Mouse (Mus musculus): ENCODE measurements around the gene Fastkd2. TPM values are rescaled to one million over a fixed set of nuclear protein-coding genes. Genes with fewer than 3 reads are reported as not detected.
A peak's percentile ranks its signal among the peaks of the same experiment; 100 is the strongest.

Fastkd2 gene
- 28.6 and 32.8 TPM in 2 replicates for total RNA-seq (2017)

GRCm38 (mm10) chr1:63730240-63730771 is at the start of gene Fastkd2, which contains the start of gene Mdh1b:
TSS of gene Fastkd2 (plus strand) at chr1:63730614.
TSS of gene Mdh1b (minus strand) at chr1:63730318.
- peak; percentile 98 to 99 for ATAC-seq (replicated peaks in 1 of 2; ENCODE audit: insufficient read depth in 1 of 2, low FRiP score in 2 of 2, low TSS enrichment in 1 of 2, low read depth in 1 of 2, poor library complexity in 2 of 2, severe bottlenecking in 2 of 2)

DNA sequence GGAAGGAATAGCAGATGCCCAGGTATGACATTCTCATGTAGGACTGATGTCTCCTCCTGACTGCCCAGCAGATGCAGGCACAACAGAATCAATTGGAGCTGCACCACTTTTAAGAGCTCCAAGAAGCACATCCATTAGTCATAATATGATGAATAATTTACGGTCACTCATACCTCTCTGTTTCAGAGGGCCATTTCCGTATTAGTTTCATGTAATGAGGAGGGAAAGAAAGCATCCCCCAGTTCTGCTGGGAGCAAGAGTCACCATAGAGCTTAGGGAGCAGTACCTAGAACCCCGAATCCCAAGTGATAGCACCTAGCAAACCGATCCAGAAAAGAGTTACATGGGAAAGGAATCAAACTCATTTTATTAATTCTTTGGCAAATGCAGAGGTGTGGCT is 43.6 kb upstream of the Fastkd2 start, which contains the start of gene Dytn:
Dytn (minus strand) TSS at position 101 of the 400 bp plus-strand sequence.
- ATAC-seq (replicated peaks in 1 of 2; ENCODE audit: insufficient read depth in 1 of 2, low FRiP score in 2 of 2, low TSS enrichment in 1 of 2, low read depth in 1 of 2, poor library complexity in 2 of 2, severe bottlenecking in 2 of 2), result no peak

DNA sequence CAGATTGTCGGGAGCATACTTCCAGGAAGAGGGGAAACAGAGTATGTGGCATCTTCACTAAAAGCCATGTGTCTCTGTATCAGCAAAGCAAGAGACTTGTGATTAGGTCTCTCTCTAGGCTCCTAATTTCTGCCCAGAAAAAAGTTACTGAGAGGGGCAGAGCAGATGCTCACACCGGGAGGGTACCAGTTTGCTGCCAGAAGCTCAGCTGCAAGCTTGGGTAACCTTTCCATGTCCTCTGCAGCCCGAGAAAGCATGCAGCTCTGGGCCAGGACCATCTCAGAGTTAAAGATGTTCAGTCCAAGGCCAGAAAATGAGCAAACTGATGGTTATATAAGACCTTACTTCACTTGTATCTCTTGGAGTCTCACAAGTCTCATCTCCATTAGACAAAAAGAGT is 33.6 kb upstream of the Fastkd2 start:
- ATAC-seq (replicated peaks in 1 of 2; ENCODE audit: insufficient read depth in 1 of 2, low FRiP score in 2 of 2, low TSS enrichment in 1 of 2, low read depth in 1 of 2, poor library complexity in 2 of 2, severe bottlenecking in 2 of 2), result no peak

- ATAC-seq (replicated peaks in 1 of 2; ENCODE audit: insufficient read depth in 1 of 2, low FRiP score in 2 of 2, low TSS enrichment in 1 of 2, low read depth in 1 of 2, poor library complexity in 2 of 2, severe bottlenecking in 2 of 2), result no peak
Measured at GRCm38 (mm10) chr1:63705733-63706132, 24.7 kb upstream of the Fastkd2 start.

- no peak for ATAC-seq (replicated peaks in 1 of 2; ENCODE audit: insufficient read depth in 1 of 2, low FRiP score in 2 of 2, low TSS enrichment in 1 of 2, low read depth in 1 of 2, poor library complexity in 2 of 2, severe bottlenecking in 2 of 2)
Measured at GRCm38 (mm10) chr1:63708876-63709275, 21.5 kb upstream of the Fastkd2 start.

DNA sequence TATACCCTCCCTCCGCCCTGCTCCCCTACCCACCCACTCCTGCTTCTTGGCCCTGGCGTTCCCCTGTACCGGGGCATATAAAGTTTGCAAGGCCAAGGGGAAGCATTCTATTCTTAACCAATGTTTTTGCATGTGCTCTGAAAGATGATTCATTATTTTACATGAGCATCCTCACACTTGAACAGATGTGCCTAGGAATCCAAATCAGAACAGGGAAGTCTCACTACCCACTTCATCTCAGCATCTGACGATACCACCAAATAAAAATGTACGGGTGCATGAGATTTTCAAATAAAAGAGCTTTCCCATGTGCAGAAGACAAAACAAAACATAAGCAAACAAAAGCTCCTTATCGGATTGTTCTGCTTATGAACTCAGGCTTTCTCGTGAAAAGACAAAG is 10.3 kb upstream of the Fastkd2 start:
- no peak for ATAC-seq (replicated peaks in 1 of 2; ENCODE audit: insufficient read depth in 1 of 2, low FRiP score in 2 of 2, low TSS enrichment in 1 of 2, low read depth in 1 of 2, poor library complexity in 2 of 2, severe bottlenecking in 2 of 2)

DNA sequence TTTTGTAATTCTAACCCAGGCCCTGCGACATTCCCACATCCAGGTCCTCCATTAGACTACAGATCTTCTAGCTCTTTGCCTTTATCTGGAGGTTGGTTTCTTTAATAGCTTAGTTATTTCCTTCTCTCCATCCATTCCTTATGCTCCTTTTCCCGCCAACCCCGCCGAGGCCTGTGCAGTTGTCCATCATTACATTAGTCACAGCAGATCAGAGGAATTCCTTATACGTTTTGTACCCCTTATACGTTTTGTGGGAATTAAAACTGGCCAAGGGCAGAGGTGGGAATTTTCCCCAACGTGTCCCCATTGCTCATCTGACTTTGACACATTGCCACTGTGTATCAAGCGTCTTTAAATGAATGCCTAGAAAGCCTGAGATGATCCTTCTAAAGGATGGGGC is 618 bp upstream of the Fastkd2 start:
- no peak for ATAC-seq (replicated peaks in 1 of 2; ENCODE audit: insufficient read depth in 1 of 2, low FRiP score in 2 of 2, low TSS enrichment in 1 of 2, low read depth in 1 of 2, poor library complexity in 2 of 2, severe bottlenecking in 2 of 2)

- ATAC-seq (replicated peaks in 1 of 2; ENCODE audit: insufficient read depth in 1 of 2, low FRiP score in 2 of 2, low TSS enrichment in 1 of 2, low read depth in 1 of 2, poor library complexity in 2 of 2, severe bottlenecking in 2 of 2), result no peak
Measured at GRCm38 (mm10) chr1:63756005-63756404, 25.6 kb downstream of the Fastkd2 start.

- peak; percentile 51 to 65; a peak in 3 of 4 replicates for ATAC-seq (replicated peaks in 1 of 2; ENCODE audit: insufficient read depth in 1 of 2, low FRiP score in 2 of 2, low TSS enrichment in 1 of 2, low read depth in 1 of 2, poor library complexity in 2 of 2, severe bottlenecking in 2 of 2)
Measured at GRCm38 (mm10) chr1:63763212-63763694, 32.8 kb downstream of the Fastkd2 start.

GRCm38 (mm10) chr1:63763881-63764386 is 33.5 kb downstream of the Fastkd2 start:
- ATAC-seq (replicated peaks in 1 of 2; ENCODE audit: insufficient read depth in 1 of 2, low FRiP score in 2 of 2, low TSS enrichment in 1 of 2, low read depth in 1 of 2, poor library complexity in 2 of 2, severe bottlenecking in 2 of 2), result no peak

GRCm38 (mm10) chr1:63764395-63764794 is 34.0 kb downstream of the Fastkd2 start:
- ATAC-seq (replicated peaks in 1 of 2; ENCODE audit: insufficient read depth in 1 of 2, low FRiP score in 2 of 2, low TSS enrichment in 1 of 2, low read depth in 1 of 2, poor library complexity in 2 of 2, severe bottlenecking in 2 of 2), result no peak

DNA sequence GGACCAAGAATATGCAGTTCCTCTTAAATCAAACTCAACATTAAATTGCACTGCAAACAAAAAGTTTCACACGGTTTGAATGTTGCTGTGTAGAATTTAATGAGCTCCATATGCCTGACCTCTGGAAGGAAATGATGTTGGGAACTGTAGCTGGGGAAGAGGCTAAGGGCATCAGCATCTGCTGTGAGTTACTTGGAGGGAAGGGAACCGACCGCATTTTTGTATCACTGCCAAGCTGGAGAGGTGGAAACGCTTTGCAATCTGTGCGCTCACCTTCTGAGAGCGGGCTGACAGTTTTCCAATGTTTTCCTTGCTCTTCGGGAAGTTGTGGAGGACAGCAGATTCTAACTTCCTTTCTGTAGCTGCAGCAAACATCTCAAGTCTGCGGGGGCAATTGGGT is 37.7 kb downstream of the Fastkd2 start:
- no peak for ATAC-seq (replicated peaks in 1 of 2; ENCODE audit: insufficient read depth in 1 of 2, low FRiP score in 2 of 2, low TSS enrichment in 1 of 2, low read depth in 1 of 2, poor library complexity in 2 of 2, severe bottlenecking in 2 of 2)

- no peak for ATAC-seq (replicated peaks in 1 of 2; ENCODE audit: insufficient read depth in 1 of 2, low FRiP score in 2 of 2, low TSS enrichment in 1 of 2, low read depth in 1 of 2, poor library complexity in 2 of 2, severe bottlenecking in 2 of 2)
Measured at GRCm38 (mm10) chr1:63769167-63769566, 38.8 kb downstream of the Fastkd2 start, which contains the start of gene 4933402D24Rik. TSS of gene 4933402D24Rik (minus strand) at chr1:63769267.

GRCm38 (mm10) chr1:63770309-63770708 is 39.9 kb downstream of the Fastkd2 start:
- no peak for ATAC-seq (replicated peaks in 1 of 2; ENCODE audit: insufficient read depth in 1 of 2, low FRiP score in 2 of 2, low TSS enrichment in 1 of 2, low read depth in 1 of 2, poor library complexity in 2 of 2, severe bottlenecking in 2 of 2)

DNA sequence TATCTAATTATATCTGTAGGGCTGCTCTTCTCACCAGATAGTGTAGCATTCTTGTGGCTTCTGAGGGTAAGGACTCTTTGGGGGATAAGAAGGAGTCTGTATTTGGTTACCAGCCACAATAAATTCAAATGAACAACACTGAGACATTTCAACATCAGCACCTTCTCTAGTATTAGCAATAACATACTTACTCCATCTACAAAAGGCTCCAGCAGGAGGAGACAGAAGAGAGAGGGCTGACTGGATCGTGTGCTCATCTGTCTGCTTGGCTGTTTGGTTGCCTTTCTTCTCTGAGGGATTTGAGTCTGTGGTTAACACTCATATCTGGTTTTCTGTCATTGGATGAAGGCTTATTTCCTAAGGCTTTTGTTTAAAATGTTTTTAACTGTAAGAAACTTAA is 46.0 kb downstream of the Fastkd2 start:
- ATAC-seq (replicated peaks in 1 of 2; ENCODE audit: insufficient read depth in 1 of 2, low FRiP score in 2 of 2, low TSS enrichment in 1 of 2, low read depth in 1 of 2, poor library complexity in 2 of 2, severe bottlenecking in 2 of 2), result no peak

DNA sequence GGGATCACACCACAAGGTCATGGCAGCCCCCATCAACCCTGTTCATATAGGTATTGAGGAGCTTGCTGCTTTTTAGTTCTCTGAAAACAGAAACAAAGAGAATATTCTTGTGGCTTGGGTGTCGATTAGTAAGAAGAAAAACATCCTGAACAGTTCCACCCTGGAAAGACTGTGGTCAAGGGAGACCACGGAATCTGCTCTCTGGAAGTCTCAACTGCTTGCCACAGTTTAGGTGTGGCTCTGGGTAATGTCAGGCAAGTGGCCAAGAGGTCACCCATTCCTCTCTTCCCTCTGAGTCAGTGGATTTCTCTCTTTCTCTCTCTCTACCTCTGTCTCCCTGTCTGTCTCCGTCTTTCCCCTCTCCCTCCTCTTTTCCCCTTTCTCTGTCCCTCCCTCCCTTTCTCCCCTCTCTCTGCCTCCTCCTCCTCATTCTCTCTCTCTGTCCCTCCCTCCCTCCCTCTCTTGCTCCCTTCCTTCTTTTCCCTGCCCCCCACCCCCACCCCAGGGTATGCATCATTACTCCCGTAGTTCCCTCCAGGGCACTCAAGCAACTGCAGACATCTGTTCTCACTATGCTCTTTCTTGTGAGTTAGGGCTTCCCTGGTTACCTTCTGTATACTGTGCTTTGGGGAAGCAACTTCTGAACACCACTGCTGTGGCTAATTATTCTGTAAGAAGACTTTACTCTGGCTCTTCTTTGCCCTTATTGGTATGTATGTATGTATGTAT is 46.7 kb downstream of the Fastkd2 start:
- no peak for ATAC-seq (replicated peaks in 1 of 2; ENCODE audit: insufficient read depth in 1 of 2, low FRiP score in 2 of 2, low TSS enrichment in 1 of 2, low read depth in 1 of 2, poor library complexity in 2 of 2, severe bottlenecking in 2 of 2)

GRCm38 (mm10) chr1:63794326-63794725 is 63.9 kb downstream of the Fastkd2 start:
- ATAC-seq (replicated peaks in 1 of 2; ENCODE audit: insufficient read depth in 1 of 2, low FRiP score in 2 of 2, low TSS enrichment in 1 of 2, low read depth in 1 of 2, poor library complexity in 2 of 2, severe bottlenecking in 2 of 2), result no peak
